Mouse (Mus musculus) kidney, embryonic 16.5 days (tissue): Measurements from ENCODE around the gene Trp73. TPM values are rescaled to one million over a fixed set of nuclear protein-coding genes. Genes with fewer than 3 reads are reported as not detected.

Source experiments
- ATAC-seq: fragments of 200-750 bp; cut with Nextera tagmentation; 2 replicates; pipeline ENCODE4 v1.8.0; 2017; ENCODE audit warnings: moderate TSS enrichment; ENCODE audit not compliant: low FRiP score, low TSS enrichment
- H3K27ac ChIP-seq: fragments of 300-500 bp; sonication (generic); 2 replicates; pipeline ENCODE4 v1.5.1; 2014; ENCODE audit warnings: low read length
- H3K27me3 ChIP-seq: fragments of 300-500 bp; sonication (generic); 2 replicates; pipeline ENCODE4 v1.6.1; 2014; ENCODE audit warnings: low read length, control low read depth, mixed read lengths; ENCODE audit not compliant: insufficient read depth
- H3K36me3 ChIP-seq: fragments of 300-500 bp; sonication (generic); 2 replicates; pipeline ENCODE4 v1.6.1; 2014; ENCODE audit warnings: low read length, control low read depth, mixed read lengths; ENCODE audit not compliant: insufficient read depth
- H3K4me1 ChIP-seq: fragments of 300-500 bp; sonication (generic); 2 replicates; pipeline ENCODE4 v1.6.1; 2014; ENCODE audit warnings: low read length, control low read depth, mixed read lengths; ENCODE audit not compliant: insufficient read depth
- H3K4me2 ChIP-seq: fragments of 300-500 bp; sonication (generic); replicated peaks from 2 replicates; pipeline ENCODE4 v1.6.1; 2014; ENCODE audit warnings: low read depth, low read length
- H3K4me3 ChIP-seq: fragments of 300-500 bp; sonication (generic); 2 replicates; pipeline ENCODE4 v1.5.1; 2014; ENCODE audit warnings: mild to moderate bottlenecking, low read length
- H3K9ac ChIP-seq: fragments of 300-500 bp; sonication (generic); replicated peaks from 2 replicates; pipeline ENCODE4 v1.6.1; 2014; ENCODE audit warnings: low read length
- H3K9me3 ChIP-seq: fragments of 300-500 bp; sonication (generic); 2 replicates; pipeline ENCODE4 v1.6.1; 2016; ENCODE audit warnings: low read length, control low read depth
- WGBS: fragments of 180-500 bp; shearing (Covaris S2); extraction: QIAGEN DNeasy Blood & Tissue Kit; methylation state at CpG from one replicate; pipeline ENCODE4 v1.1.7; 2014; 5-methylcytosine and 5-hydroxymethylcytosine counted together
- polyA plus RNA-seq: library from polyadenylated mRNA; unstranded; fragments of >200 nt; fragmentation: Nextera tagmentation; extraction: Ambion mirVana; gene quantifications from 2 replicates; pipeline ENCODE4 v1.2.1, GENCODE M21; 2015

The Trp73 gene
- polyA plus RNA-seq, 1 experiment from 2014 or later = 0.31 TPM

GRCm38 (mm10) chr4:154154104-154154503, 14.1 kb upstream of the Trp73 start:
- no peak overlapping the region for H3K4me3 ChIP-seq
- no peak for ATAC-seq
- H3K9me3 ChIP-seq = no peaks in the 10 kb centered on the region
- no peak overlapping the region for H3K4me2 ChIP-seq
- peaks cover under 1% of the 10 kb centered on the region for H3K4me1 ChIP-seq
- H3K27ac ChIP-seq = no peak overlapping the region
- no peaks in the 10 kb centered on the region for H3K27me3 ChIP-seq
- WGBS = 74% methylated on average over 11 of the region's 11 CpGs
- no peak overlapping the region for H3K9ac ChIP-seq
- H3K36me3 ChIP-seq = peaks cover 39% of the 10 kb centered on the region

- H3K9ac ChIP-seq = no peak overlapping the region
- H3K9me3 ChIP-seq = no peaks in the 10 kb centered on the region
- H3K4me2 ChIP-seq = no peak overlapping the region
- WGBS = 80% methylated on average over 10 of the region's 10 CpGs
- H3K27me3 ChIP-seq = peaks cover 6% of the 10 kb centered on the region
- H3K4me3 ChIP-seq = no peak overlapping the region
- no peak overlapping the region for H3K27ac ChIP-seq
- peaks cover 17% of the 10 kb centered on the region for H3K4me1 ChIP-seq
- ATAC-seq = no peak
- H3K36me3 ChIP-seq = peaks cover 6% of the 10 kb centered on the region
These were observed 6.3 kb upstream of the Trp73 start for GRCm38 (mm10) chr4:154146342-154146741.

- peaks cover 6% of the 10 kb centered on the region for H3K36me3 ChIP-seq
- H3K9ac ChIP-seq = no peak overlapping the region
- no peak overlapping the region for H3K27ac ChIP-seq
- H3K4me3 ChIP-seq = no peak overlapping the region
- no peaks in the 10 kb centered on the region for H3K9me3 ChIP-seq
- H3K4me1 ChIP-seq = peaks cover 32% of the 10 kb centered on the region
- H3K27me3 ChIP-seq = peaks cover 22% of the 10 kb centered on the region
- no peak overlapping the region for H3K4me2 ChIP-seq
- no peak for ATAC-seq
- WGBS = 83% methylated on average over 3 of the region's 3 CpGs
These were observed 4.7 kb upstream of the Trp73 start for GRCm38 (mm10) chr4:154144712-154145111.

- Histone ChIP-seq H3K36me3 (no peaks in the 10 kb centered on the region; the same call in 1 of the 2 replicates), H3K27ac (peak within 1 kb of the TSS; percentile 94), H3K9ac (peak within 1 kb of the TSS; percentile 78), H3K27me3 (peaks cover 45% of the 10 kb centered on the region), H3K9me3 (no peaks in the 10 kb centered on the region), H3K4me1 (peaks cover 39% of the 10 kb centered on the region), H3K4me2 (peak within 1 kb of the TSS; percentile 88), H3K4me3 (peak within 1 kb of the TSS; percentile 82)
- WGBS = under 1% methylated on average over 49 of the region's 49 CpGs
- ATAC-seq = peak; percentile 95
These were observed 2.4 kb upstream of the Trp73 start, which contains the start of gene Wrap73 for GRCm38 (mm10) chr4:154142211-154143040. Gene Wrap73, plus strand, starts transcription at chr4:154142372.

GRCm38 (mm10) chr4:154141009-154141867, 1.2 kb upstream of the Trp73 start:
- no peaks in the 10 kb centered on the region for H3K36me3 ChIP-seq
- peaks cover 39% of the 10 kb centered on the region for H3K4me1 ChIP-seq
- no peak for ATAC-seq
- H3K4me3 ChIP-seq = peak overlapping the region; percentile 55
- H3K27ac ChIP-seq = no peak overlapping the region
- peak overlapping the region; percentile 29 for H3K4me2 ChIP-seq
- peak overlapping the region; percentile 32; the same call in 1 of the 2 replicates for H3K9ac ChIP-seq
- WGBS = 2% methylated on average over 42 of the region's 42 CpGs
- no peaks in the 10 kb centered on the region for H3K9me3 ChIP-seq
- H3K27me3 ChIP-seq = peaks cover 53% of the 10 kb centered on the region

- no peaks in the 10 kb centered on the region for H3K9me3 ChIP-seq
- H3K4me1 ChIP-seq = peaks cover 39% of the 10 kb centered on the region
- no peak overlapping the region for H3K27ac ChIP-seq
- H3K9ac ChIP-seq = peak overlapping the region; percentile 64
- peak overlapping the region; percentile 95 for H3K4me2 ChIP-seq
- no peaks in the 10 kb centered on the region for H3K36me3 ChIP-seq
- under 1% methylated on average over 44 of the region's 46 CpGs for WGBS
- peak; percentile 10 for ATAC-seq
- H3K27me3 ChIP-seq = peaks cover 56% of the 10 kb centered on the region
- H3K4me3 ChIP-seq = peak overlapping the region; percentile 55
These were observed 403 bp upstream of the Trp73 start for GRCm38 (mm10) chr4:154140213-154141008.

- H3K4me3 ChIP-seq = peak overlapping the region; percentile 55
- WGBS = 1% methylated on average over 46 of the region's 59 CpGs
- H3K4me2 ChIP-seq = peak overlapping the region; percentile 95
- peak overlapping the region; percentile 64 for H3K9ac ChIP-seq
- H3K27ac ChIP-seq = no peak overlapping the region
- H3K27me3 ChIP-seq = peaks cover 56% of the 10 kb centered on the region
- no peaks in the 10 kb centered on the region for H3K9me3 ChIP-seq
- no peaks in the 10 kb centered on the region for H3K36me3 ChIP-seq
- peak; percentile 17; the same call in 1 of the 2 replicates for ATAC-seq
- H3K4me1 ChIP-seq = peaks cover 39% of the 10 kb centered on the region
These were observed 282 bp downstream of the Trp73 start for GRCm38 (mm10) chr4:154139671-154140181.

- Histone ChIP-seq H3K9ac (no peak overlapping the region), H3K4me2 (no peak overlapping the region), H3K4me3 (no peak overlapping the region), H3K27ac (no peak overlapping the region), H3K36me3 (no peaks in the 10 kb centered on the region), H3K9me3 (no peaks in the 10 kb centered on the region), H3K4me1 (peaks cover 26% of the 10 kb centered on the region), H3K27me3 (peaks cover 56% of the 10 kb centered on the region)
- ATAC-seq = no peak
- 64% methylated on average over 5 of the region's 5 CpGs for WGBS
These were observed 2.9 kb downstream of the Trp73 start for GRCm38 (mm10) chr4:154137139-154137538.

GRCm38 (mm10) chr4:154134803-154135202, 5.2 kb downstream of the Trp73 start:
- H3K4me2 ChIP-seq = no peak overlapping the region
- ATAC-seq = peak; percentile 44; the same call in 1 of the 2 replicates
- no peak overlapping the region for H3K9ac ChIP-seq
- WGBS = 51% methylated on average over 4 of the region's 4 CpGs
- H3K27me3 ChIP-seq = peaks cover 38% of the 10 kb centered on the region
- no peaks in the 10 kb centered on the region for H3K36me3 ChIP-seq
- no peak overlapping the region for H3K27ac ChIP-seq
- peaks cover 8% of the 10 kb centered on the region; the same call in 1 of the 2 replicates for H3K4me1 ChIP-seq
- H3K9me3 ChIP-seq = no peaks in the 10 kb centered on the region
- no peak overlapping the region for H3K4me3 ChIP-seq
